Mouse (Mus musculus) ES-E14 (cell line): ENCODE measurements around the gene Slc35e3. TPM values are rescaled to one million over a fixed set of nuclear protein-coding genes. Genes with fewer than 3 reads are reported as not detected.

Experiments
- DNase-seq: peaks from one replicate; pipeline ENCODE4 v3.0.0-alpha.2; 2013; ENCODE audit warnings: low read depth, low spot score
- H3K27ac ChIP-seq: 2 replicates; pipeline ENCODE4 v1.5.1; 2012; ENCODE audit warnings: low read depth, mild to moderate bottlenecking, low read length, moderate library complexity, mixed read lengths; ENCODE audit not compliant: poor library complexity, insufficient read depth, severe bottlenecking
- H3K36me3 ChIP-seq: 2 replicates; pipeline ENCODE4 v1.6.1; 2012; ENCODE audit warnings: mild to moderate bottlenecking, low read length, moderate library complexity, mixed read lengths; ENCODE audit not compliant: control insufficient read depth, poor library complexity, insufficient read depth, severe bottlenecking
- H3K4me1 ChIP-seq, 2 experiments: fragments of 150-350 bp in 1 of 2; sonication (generic) in 1 of 2; 2 replicates each; pipeline ENCODE4 v1.6.1; 2012; ENCODE audit warnings: low read length in 2 of 2, mild to moderate bottlenecking in 1 of 2, mixed read lengths in 1 of 2; ENCODE audit not compliant: control insufficient read depth in 2 of 2, insufficient read depth in 2 of 2, poor library complexity in 1 of 2
- H3K4me3 ChIP-seq, 2 experiments: fragments of 150-350 bp in 1 of 2; sonication (generic) in 1 of 2; 2 replicates each; pipeline ENCODE4 v1.5.1; 2012; ENCODE audit warnings: low read length in 2 of 2, low read depth in 1 of 2, mild to moderate bottlenecking in 1 of 2, mixed read lengths in 1 of 2; ENCODE audit not compliant: insufficient read depth in 1 of 2, poor library complexity in 1 of 2, severe bottlenecking in 1 of 2
- H3K9ac ChIP-seq: 2 replicates; pipeline ENCODE4 v1.6.1; 2012; ENCODE audit warnings: low read depth, mild to moderate bottlenecking, low read length, mixed read lengths; ENCODE audit not compliant: poor library complexity, insufficient read depth, severe bottlenecking
- H3K9me3 ChIP-seq: fragments of 150-350 bp; sonication (generic); 2 replicates; pipeline ENCODE4 v1.6.1; 2012; ENCODE audit warnings: low read depth, mild to moderate bottlenecking, low read length; ENCODE audit not compliant: control insufficient read depth, insufficient read depth
- CHD2 ChIP-seq: IDR thresholded peaks from 2 replicates; pipeline ENCODE4 v1.6.1; 2014; ENCODE audit warnings: mild to moderate bottlenecking, low read depth, low read length, inconsistent platforms
- HCFC1 ChIP-seq: IDR thresholded peaks from 2 replicates; pipeline ENCODE4 v1.6.1; 2012; ENCODE audit warnings: low read length, inconsistent platforms, borderline replicate concordance; ENCODE audit not compliant: insufficient read depth
- MAFK ChIP-seq: IDR thresholded peaks from 2 replicates; pipeline ENCODE4 v1.6.1; 2014; ENCODE audit warnings: mild to moderate bottlenecking, low read depth, low read length, inconsistent platforms; ENCODE audit not compliant: insufficient read depth
- ZC3H11A ChIP-seq: IDR thresholded peaks from 2 replicates; pipeline ENCODE4 v1.6.1; 2012; ENCODE audit warnings: low read depth, mild to moderate bottlenecking, inconsistent platforms, low read length, borderline replicate concordance
- ZNF384 ChIP-seq: IDR thresholded peaks from 2 replicates; pipeline ENCODE4 v1.6.1; 2012; ENCODE audit warnings: low read depth, low read length, inconsistent platforms
- in situ Hi-C, 2 experiments: fragments of 600-800 bp; cut with MboI; formaldehyde crosslinking; loops; one replicate each; pipeline ENCODE4 v1.15.1; 2025; ENCODE audit warnings: low sequenced_read_pairs in 2 of 2, inconsistent platforms in 1 of 2; ENCODE audit not compliant: unreplicated experiment in 2 of 2
- total RNA-seq: library from RNA; depleted of rRNA; stranded (reverse); fragments of 300-350 nt; gene quantifications from 2 replicates; pipeline ENCODE4 v1.2.3, GENCODE M21; 2012

Slc35e3 gene
- total RNA-seq, 1 experiment = 16.3 TPM

DNA sequence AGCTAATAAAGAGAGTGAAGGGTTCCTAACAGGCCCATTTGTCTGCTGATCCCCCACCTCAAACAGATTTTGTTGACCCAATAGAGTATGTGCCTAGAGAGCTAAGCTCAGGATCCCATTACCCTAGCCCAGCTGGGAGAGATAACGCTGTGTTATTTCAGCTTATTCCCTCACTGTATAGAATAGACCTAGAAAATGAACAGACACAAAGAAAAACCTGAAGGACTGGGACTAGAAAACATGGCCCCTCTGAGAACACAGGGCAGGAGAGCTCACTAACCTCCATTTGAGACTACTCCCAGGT is 28.6 kb upstream of the Slc35e3 start:
- Histone ChIP-seq H3K27ac (no peak overlapping the region), H3K9me3 (no peaks in the 10 kb centered on the region), H3K4me1 (peaks cover 0 to 4% of the 10 kb centered on the region in 2 experiments; a peak in 1 of 4 replicates), H3K9ac (no peak overlapping the region), H3K36me3 (peaks cover 65% of the 10 kb centered on the region), H3K4me3 (no peak overlapping the region)
- TF ChIP-seq ZC3H11A (no peak), HCFC1 (no peak), ZNF384 (no peak), CHD2 (no peak), MAFK (no peak)
- DNase-seq = no peak
- in situ Hi-C loops = no loop called here

DNA sequence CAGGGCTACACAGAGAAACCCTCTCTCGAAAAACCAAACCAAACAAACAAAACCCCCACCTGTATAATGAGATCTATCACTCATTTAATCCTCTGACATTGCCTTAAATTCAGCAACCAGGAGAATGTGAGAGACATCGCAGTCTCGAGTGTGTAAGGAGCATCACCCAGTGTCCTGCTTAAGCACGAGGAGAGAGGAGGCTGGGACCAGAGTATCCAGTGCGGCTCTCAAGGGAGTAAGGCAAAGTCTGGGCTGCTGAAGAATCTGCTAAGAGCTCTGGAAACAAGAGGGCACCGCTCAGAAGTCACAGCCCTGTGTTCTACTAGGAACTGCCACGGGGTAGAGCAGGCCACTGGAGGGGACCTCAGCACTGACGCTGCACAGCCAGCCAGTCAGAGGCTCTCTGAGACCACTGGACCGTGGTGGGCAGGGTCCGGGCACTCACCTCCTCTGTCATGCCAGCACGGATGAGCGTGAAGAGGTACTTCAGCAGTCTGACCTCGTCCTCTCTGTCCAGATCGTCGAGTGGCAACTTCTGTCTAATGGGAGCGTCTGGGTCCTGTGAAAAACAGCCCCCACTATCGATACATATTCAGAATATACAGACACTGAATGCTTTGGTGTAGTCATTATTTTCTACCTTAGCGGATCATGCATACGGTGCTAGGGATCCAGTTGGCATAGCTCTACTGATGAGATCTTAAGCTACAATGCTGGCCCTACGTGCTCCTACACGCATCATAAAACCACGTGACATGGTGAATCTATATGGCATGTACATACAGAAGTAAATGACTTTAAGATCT is 28.0 kb upstream of the Slc35e3 start:
- Histone ChIP-seq H3K4me1 (peaks cover 0 to 4% of the 10 kb centered on the region in 2 experiments; a peak in 1 of 4 replicates), H3K4me3 (no peak overlapping the region), H3K36me3 (peaks cover 65% of the 10 kb centered on the region), H3K9me3 (no peaks in the 10 kb centered on the region), H3K9ac (no peak overlapping the region), H3K27ac (no peak overlapping the region)
- in situ Hi-C loops = no loop called here
- TF ChIP-seq MAFK (no peak), ZNF384 (no peak), CHD2 (no peak), HCFC1 (no peak), ZC3H11A (no peak)
- DNase-seq = no peak

DNA sequence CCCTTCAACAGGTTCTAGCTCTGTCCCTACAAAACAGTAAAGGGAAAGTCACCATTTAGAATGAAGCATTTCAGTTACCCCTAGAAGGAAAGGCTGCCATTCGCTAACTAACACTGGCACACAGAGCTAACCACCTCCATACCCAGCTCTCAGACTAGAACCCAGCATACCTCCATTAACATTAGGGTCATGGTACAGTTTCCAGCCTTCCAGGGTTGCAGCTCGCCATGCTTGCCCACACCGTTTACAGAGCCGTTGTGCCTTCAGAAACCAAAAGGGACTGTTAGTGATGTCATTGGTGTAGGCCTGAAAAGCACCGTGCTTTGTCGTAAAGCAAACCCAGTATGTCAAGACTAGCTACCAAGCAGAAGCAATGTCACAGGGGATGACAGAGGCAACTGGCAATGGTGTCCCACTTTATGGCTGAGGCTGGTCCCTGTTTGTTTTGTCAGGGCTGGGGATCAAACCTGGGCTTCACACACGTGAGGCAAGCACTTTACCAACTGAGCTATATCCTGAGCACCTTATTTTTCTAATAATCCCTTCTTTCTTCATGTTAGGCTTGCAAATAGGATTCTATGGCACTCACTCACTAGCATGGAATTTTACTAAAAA is 27.0 kb upstream of the Slc35e3 start:
- Histone ChIP-seq H3K36me3 (peaks cover 60% of the 10 kb centered on the region), H3K27ac (no peak overlapping the region), H3K4me1 (peaks cover 0 to 4% of the 10 kb centered on the region in 2 experiments; a peak in 1 of 4 replicates), H3K9me3 (no peaks in the 10 kb centered on the region), H3K4me3 (no peak overlapping the region), H3K9ac (no peak overlapping the region)
- no peak for DNase-seq
- TF ChIP-seq ZNF384 (no peak), CHD2 (no peak), MAFK (no peak), ZC3H11A (no peak), HCFC1 (no peak)
- in situ Hi-C loops = no loop called here

DNA sequence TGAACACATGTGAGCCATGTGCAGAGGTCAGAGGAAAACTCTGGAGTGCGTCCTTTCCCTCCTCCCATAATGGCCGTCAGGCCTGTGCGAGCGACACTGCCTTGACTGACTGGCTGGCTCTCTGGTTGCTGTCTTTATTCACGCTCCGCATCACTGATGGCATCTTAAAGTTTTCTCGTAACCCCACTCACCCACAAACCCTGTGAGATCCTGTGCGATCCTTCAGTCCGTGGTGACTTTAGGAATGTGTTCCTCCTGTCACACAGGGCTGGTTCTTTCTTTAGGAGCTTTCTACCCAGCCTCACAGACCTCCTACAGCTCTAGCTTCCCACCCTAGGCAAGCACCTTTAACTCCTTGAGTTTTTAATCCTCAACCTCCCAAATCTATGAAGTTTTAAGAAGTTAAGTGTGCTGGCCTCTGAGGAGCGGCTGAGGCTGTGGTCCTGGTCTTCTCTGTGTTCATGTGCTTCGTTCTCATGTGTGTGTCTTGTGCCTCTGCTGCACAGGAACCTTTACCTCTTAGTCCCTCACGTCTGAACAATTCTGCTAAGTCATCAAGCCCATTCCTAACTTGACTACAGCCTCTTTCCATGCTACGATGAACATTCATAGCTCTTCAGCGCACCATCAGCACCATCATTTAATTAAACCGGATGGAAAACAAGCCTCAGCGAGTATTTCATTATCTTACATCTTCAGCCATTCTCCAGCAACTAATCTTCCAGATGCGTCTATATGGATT is 26.4 kb upstream of the Slc35e3 start:
- no peak overlapping the region for H3K4me3 ChIP-seq
- no peak overlapping the region for H3K9ac ChIP-seq
- no peak for DNase-seq
- TF ChIP-seq MAFK = no peak
- TF ChIP-seq ZC3H11A = no peak
- no peak for TF ChIP-seq CHD2
- no peak for TF ChIP-seq ZNF384
- TF ChIP-seq HCFC1 = no peak
- peaks cover 60% of the 10 kb centered on the region for H3K36me3 ChIP-seq
- peaks cover 0 to 4% of the 10 kb centered on the region in 2 experiments; a peak in 1 of 4 replicates for H3K4me1 ChIP-seq
- no peak overlapping the region for H3K27ac ChIP-seq
- in situ Hi-C loops = no loop called here
- no peaks in the 10 kb centered on the region for H3K9me3 ChIP-seq

GRCm38 (mm10) chr10:117771131-117771510 is 25.0 kb upstream of the Slc35e3 start:
- DNase-seq = no peak
- Histone ChIP-seq H3K9me3 (no peaks in the 10 kb centered on the region), H3K36me3 (peaks cover 58% of the 10 kb centered on the region), H3K4me3 (no peak overlapping the region), H3K9ac (no peak overlapping the region), H3K4me1 (no peaks in the 10 kb centered on the region; a peak in 1 of 4 replicates), H3K27ac (no peak overlapping the region)
- TF ChIP-seq ZC3H11A = no peak
- no peak for TF ChIP-seq MAFK
- no peak for TF ChIP-seq CHD2
- in situ Hi-C loops = no loop called here
